Mouse (Mus musculus): ENCODE data around the gene Ptar1. TPM values are rescaled to one million over a fixed set of nuclear protein-coding genes. Genes with fewer than 3 reads are reported as not detected.

Ptar1 gene
- 31.3 to 35.8 TPM (median 34.1 TPM) in 4 replicates for total RNA-seq (2023)

DNA sequence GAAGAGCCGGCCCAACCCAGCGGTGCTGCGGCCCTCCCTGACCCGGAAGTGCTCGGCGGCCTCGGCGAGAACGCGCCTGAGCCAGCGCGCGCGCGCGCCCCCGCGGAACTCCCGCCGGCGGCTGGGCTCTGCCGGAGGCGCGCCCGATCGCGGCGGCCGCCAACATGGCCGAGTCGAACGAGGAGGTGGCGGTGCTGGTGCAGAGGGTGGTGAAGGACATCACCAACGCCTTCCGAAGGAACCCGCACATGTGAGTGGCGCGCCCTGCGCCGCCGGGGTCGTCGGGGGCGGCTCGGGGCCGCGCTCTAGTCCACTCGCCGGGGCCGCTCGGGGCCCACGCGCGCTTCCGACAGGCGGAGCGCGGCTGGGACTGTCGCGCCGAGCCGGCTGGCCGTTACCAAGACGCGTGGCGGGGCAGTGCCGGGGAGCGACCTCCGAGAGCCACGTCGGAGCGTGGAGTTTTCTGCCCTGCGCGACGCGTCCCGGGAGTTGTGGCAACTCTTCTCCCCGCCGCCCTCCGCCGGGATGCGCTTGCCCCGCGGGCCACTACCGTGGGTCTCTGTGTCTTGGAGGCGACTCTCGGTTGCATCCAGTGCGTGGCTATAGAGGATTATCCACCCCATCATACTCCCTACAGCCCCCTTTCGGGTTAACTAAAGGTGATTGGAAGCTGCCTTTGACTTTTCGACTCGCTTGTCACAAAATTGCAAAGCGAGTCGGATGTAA is at the start of gene Ptar1:
Ptar1 (plus strand) TSS at position 134 of the 726 bp plus-strand sequence.

DNA sequence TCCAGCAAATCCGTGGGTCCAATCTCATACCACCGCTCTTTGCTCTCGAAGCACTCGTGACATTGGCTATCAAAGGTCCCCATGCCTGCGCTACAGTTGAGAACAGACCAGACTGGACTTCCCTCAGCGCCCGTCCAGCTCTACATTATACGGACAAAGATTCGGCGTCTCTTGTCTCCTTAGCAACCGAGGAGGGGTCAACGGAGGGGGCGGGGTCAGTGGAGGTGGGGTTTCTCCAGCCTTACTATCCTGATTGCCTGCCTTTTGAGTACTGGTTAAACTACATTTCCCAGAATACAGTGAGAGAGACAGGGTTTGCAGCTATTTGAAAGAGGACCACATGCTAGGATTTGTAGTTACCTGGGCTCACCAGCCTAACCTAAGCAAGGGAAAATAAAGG is 34.6 kb upstream of the Ptar1 start, which contains the start of gene 1700028P14Rik:
1700028P14Rik (minus strand) TSS at position 169 of the 400 bp plus-strand sequence.

DNA sequence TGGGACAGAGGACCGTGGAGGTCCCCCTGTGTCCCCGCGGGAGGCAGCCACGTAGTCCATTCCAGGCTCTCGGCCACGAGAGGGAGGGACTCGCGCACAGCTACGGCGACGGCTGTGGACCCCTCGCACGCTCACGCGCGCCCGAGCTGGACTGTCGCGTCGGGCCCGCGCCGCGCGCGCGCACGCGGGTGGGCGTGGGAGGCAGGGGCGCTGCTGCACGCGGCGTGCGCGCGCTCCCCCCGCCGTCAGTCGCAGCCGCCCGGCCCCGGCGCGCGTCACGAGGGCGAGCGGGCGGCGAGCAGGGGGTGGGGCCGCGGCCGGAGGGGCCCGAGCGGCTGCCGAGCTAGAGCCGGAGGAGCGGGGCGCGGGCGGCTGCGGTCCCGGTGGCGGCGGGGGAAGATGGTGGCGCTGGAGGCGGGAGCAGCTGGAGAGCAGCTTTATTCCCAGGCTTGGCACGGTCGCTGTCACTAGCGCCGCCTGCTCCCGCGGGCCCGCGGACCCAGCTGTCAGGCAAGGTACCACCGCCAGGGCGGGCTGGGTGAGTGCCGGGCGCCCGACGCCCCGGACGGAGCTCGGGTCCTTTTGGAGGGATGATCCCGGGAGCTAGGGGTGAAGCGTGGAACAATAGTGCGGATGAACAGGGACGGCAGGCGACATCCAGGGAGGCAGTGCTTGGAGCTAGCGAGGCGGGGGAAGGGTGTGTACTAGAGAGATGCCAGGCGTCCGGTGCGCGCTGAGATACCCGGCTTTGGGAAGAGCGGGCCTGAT is 71.5 kb downstream of the Ptar1 start, which contains the start of gene Apba1:
Apba1 (plus strand) TSS at position 334 of the 768 bp plus-strand sequence.

Other genes starting within 250 kb of the Ptar1 start
- not detected in 4 replicates for gene Mamdc2, start 239.0 kb upstream of the Ptar1 start, total RNA-seq (2023)
- gene 1700028P14Rik, start 34.6 kb upstream of the Ptar1 start, total RNA-seq (2023) = not detected in 4 replicates
- 0.52 to 1.3 TPM (median 0.95 TPM) in 4 replicates for gene Apba1, start 71.5 kb downstream of the Ptar1 start, total RNA-seq (2023)